Mouse (Mus musculus): ENCODE data around the gene Odf2.

GRCm38 (mm10) chr2:29889991-29890833 is 1.2 kb downstream of the Odf2 start:
- TF ChIP-seq CTCF (IDR thresholded peaks at IDR 0.05) (peak; percentile 67), EP300 (IDR thresholded peaks at IDR 0.05) (no peak)
